Mouse (Mus musculus) adrenal gland, postnatal 25 days (tissue): ENCODE results near the gene Kcnab2. TPM values are rescaled to one million over a fixed set of nuclear protein-coding genes. Genes with fewer than 3 reads are reported as not detected.

Experiments
- DNase-seq: peaks from one replicate; pipeline ENCODE4 v3.0.0; 2021; ENCODE audit warnings: mixed read lengths
- total RNA-seq: library from RNA; stranded (reverse); gene quantifications from 2 replicates; pipeline ENCODE4 v1.2.3, GENCODE M21; 2021

Kcnab2 gene
- total RNA-seq, 1 experiment from 2014 or later, result 4.4 TPM

DNA sequence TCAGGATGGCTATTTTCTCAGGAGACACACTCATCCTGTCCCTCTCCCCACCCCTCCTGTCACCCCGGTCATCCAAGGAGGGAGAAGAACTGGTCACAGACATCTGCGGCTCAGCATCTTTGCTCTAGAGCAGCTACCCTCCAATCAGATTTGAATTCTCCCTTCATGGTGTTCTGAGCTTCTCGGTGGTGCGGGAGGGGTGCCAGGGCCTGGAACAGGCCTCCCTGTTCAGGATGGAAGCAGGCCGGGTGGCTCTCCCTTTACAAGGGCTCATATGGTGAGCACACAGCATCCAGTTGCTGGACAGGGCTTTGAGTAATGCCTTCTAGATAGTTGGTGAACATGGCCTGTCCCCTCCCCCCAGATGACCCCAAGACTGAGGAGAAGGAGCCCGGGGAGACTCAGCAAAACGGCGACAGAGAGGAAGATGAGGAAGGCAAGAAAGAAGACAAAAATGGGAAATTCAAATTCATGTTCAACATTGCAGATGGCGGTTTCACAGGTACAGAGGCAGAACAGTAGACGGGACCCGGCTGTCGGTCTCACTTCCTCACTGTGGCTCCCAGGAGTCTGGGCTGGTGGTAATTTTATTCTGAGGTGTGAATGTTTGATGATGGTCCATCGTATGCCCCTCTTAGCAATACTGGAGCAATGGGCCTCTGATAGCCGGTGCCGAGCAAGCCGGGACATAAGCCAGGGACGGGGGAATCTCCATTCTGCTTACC, 95.0 kb downstream of the Kcnab2 start:
- DNase-seq, result no peak

DNA sequence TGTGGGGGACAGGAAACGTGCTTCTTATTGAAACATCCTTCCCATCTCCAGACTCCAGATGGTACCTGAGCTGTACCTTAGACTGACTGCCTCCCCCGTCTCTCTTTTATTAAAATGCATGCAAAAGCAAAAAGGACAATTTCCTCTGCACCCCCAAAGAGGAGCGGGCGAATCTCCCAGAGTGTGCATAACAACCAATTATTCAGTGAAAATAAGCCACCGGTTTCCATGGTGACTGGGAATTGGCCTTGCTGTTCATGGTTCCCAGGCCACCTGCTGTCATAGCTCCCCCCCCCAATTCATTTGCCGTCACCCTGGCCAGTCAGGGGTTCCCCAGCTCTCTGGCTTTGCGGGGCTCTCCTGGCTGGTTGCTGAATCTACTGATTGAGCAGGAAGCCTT, 112.4 kb downstream of the Kcnab2 start:
- no peak for DNase-seq

DNA sequence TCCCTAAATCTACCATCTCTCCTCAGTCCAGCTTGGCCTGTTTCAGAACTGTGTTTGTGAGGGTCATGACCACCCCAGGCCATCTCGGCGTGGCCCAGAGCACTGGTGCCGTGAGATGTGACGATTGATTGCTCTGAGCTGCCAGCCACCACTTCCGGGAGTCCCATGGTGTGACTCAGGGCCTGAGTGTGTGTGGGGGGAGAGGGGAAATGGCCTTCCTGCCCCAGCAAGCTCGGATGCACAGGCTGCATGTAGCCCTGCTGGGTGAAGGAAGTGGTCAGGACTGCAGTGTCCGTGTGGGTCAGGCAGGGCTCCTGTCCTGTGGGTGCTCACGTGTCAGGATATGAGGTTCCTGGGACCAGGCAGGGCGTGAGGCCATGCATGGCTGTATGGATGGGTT, 115.5 kb downstream of the Kcnab2 start:
- DNase-seq, result no peak

DNA sequence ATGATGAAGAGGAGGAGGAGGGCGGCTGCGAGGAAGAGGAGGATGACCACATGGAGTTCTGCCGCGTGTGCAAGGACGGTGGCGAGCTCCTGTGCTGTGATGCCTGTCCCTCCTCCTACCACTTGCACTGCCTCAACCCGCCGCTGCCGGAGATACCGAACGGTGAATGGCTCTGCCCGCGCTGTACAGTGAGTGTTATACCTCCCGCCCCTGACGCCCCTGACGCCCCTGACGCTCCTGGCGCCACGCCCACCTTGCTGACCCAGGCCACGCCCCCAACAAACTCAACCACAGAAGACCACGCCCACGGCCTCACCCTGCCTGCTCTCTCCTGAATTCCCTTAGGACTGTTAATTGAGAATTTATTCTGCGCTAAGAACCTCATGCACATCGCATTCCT, 116.8 kb downstream of the Kcnab2 start:
- DNase-seq, result no peak

DNA sequence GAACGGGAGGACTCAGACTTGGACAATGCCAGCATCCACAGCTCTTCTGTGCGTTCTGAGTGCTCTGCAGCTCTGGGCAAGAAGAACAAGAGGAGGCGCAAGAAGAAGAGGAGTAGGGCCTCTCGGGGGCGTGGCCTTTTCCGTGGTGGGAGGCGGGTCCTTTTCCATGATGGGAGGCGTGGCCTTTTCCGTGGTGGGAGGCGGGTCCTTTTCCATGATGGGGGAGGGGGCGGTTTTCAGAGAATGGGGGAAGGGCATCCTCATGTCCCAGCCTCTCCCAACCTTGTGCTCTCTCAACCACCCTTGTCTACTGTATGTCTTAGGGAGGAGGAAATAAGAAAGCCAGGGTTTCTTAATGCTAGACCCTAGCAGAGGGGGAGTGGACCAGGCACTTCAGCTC, 118.0 kb downstream of the Kcnab2 start:
- DNase-seq, result no peak

DNA sequence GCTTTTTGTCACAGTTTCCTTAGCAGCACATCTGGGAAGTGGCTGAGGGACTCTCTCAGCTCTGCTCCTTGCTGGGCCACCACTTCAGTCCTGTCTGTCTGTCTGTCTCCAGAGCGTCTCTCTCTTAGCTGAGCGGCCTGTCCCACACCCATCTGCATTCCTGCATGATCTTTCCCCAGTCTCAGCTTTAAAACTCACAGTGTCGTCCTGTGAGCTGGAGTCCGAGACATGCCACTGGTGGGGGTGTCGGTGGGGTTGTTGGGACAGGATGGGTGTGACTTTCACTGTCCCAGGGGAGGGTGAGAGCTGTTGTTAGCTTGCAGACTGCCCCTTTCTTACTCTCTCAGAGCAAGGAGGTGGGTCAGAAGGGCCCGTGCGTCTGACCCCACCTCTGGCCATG, 122.0 kb downstream of the Kcnab2 start:
- DNase-seq, result no peak

DNA sequence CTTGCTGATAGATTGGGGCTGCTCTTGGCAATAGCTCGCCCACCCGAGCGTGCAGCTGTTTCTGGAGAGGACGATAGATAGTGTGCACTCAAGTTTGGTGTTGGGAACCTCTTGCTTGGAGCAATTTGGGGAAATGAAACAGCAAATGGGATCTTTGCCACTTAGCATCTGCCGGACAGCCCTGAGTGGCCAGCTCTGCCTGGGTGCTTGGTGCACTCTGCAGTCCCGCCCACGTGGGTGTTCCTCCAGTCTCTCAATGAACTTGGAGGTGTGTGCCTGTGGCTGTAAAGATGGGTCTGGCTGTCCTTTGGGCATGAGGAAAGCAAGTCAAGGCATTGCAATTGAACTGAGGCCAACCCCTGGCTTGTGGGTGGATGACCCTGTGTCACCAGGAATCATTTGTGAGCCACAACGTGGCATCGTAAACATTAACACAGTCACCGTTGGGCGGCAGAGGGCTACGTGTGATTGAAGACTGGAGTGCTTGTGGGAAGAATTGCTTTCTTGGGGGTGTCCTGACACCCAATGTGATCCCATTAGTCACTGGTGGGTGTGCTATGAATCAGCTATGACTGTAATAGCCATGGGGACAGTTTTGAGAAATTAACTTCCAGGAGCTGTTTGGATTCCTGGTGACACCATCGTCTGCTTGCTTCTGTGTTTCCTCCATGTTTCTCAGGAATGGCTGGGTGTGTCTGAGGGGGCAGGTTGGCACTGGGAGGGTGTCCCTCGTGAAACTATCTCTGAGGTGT, 123.6 kb downstream of the Kcnab2 start:
- DNase-seq, result no peak

DNA sequence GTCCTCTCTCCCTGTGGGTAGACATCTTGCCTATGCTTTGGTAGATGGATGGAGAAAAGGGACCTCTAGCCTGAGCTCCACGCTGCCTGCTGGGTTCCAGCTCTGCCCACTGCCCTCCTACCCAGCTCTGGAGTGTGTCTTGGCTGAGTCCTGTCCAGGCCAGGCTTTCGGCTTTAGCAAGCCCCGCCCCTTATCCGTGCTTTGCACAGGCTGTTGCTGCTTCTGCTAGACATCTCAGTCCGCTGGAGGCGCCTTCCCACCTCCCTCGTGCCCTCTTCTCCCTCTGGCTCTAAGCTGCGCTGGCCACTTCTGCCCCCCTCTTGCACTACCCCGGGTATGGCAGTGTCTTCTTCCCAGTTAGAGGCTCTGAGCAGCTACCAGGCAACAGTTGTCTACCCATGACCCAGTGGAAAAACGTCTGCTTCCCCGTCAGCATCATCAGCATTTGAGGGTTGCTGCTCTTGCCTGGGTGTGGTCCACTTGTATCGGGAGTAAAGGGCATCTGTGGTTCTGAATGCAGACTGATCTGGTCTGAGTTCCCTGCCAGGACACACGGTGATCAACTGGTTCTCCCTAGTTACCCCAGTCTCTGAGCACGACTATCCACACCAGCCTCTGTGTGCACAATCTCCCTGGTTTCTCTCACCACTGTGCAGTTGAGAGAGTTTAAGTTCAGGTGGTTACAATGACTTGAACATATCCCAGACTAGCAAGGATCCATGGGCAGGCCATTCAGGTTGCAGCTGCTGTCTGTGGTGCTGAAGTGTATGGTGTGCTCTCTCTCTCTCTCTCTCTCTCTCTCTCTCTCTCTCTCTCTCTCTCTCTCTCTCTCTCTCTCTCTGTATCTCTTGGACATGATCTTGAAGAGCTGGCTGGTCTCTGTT, 126.0 kb downstream of the Kcnab2 start:
- no peak for DNase-seq

DNA sequence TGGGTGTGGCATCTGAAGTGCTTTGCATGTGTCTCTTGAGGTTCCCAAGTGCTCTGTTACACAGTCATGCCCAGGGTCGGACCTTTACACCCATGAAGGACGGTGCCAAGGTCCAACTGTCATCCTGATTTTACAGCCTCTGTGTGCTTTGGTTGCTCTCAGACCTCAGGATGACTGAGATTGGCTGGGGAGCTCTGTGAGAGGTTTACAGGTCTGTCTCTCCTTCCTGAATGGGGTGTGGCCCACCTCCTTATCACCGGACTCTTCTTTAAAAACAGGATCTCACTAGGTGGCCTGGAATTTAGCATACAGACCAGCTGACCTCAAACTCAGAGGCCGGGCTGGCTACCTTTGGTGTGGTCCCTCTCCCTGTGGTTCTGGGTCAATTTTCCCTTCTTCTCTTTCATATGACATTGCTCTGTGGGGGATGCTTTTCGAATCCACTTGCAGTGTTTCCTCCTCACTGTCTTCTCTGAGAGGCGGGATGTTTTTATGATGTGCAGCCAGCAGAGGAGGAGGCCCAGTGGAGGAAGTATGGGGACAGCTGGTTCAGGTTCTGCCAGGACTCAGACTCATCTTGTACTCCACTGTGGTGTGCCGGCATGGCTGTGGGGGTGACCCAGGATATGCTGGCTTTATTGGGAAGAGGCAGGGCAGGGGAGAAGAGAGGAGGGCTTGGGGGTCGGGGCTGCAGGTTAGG, 126.8 kb downstream of the Kcnab2 start:
- DNase-seq, result no peak

DNA sequence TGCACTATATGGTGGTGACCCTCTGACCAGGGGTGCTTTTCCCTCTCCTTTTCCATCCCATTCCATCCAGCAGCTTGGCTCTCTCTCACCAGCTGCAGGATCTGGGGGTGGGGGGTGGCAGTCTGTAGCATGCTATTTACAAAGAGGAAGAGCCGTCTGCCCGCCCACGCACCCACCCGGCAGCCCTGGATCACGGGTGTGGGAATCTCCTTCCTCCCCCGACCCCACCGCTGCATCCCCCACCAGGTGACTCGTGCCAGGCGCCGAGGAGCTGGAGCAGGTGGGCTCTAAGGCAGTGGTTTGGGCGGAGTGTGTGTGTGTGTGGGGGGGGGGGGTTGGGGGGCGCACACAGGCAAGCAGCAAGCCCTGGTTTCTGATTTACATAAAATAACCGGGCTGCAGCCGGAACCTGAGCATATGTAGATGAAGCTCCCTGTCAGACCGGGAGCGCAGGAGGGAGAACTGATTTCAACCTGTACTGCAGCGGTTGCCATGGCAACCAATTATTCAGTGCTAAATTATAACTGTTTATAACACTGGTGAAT, 127.8 kb downstream of the Kcnab2 start:
- DNase-seq, result no peak

DNA sequence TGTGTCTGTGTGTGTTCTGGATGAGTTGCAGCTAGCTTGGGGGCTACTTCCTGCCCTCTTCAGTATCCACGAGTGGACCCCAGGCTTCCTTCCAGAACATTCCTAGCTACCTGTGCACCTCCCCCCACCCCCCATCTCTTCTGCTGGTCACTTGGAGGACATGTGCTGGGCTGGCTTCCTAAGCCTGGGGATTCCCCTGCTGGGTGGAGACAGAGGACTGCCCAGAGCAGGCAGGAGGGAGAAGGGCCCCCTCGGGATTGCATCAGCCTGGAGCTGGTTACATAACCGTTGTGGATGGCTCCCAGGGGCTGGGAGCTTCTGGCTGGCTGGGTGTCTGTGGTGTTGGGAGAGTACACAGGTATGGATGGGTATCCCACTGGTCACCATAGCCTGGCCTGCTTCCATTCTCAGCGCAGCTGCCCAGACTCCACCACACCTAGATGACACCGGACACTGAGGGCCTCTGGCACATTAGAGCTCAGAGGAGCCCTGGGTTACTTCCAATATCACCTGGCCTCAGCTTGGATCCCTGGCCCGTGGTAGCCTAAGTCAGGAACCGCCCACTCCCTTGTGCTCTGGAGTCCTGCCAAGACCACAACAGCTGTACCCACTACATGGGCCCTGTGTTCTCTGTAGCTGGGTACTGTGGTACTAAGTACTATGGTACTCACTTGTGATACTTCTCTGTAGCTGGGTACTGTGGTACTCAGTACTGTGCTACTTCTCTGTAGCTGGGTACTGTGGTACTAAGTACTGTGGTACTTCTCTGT, 132.4 kb downstream of the Kcnab2 start:
- peak; percentile 40 for DNase-seq

DNA sequence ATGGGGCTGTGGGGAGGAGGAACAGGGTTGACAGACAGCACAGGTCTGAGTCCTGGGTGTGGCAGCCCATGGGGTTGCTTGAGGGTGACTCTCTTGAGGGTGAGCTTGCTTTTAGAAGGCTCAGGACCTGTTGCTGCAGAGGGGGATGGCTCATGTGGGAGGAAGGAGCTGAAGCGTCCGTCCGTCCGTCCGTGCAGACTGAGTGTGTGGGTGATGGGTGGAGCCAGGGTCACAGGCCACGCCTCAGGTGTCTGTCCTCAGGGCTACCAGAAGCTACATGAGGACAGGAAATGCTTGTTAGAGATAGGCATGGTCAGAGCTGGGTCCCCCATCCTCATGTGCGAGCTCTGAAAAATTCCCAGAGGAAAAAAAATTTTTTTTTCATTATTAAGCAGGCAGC, 133.0 kb downstream of the Kcnab2 start:
- no peak for DNase-seq

DNA sequence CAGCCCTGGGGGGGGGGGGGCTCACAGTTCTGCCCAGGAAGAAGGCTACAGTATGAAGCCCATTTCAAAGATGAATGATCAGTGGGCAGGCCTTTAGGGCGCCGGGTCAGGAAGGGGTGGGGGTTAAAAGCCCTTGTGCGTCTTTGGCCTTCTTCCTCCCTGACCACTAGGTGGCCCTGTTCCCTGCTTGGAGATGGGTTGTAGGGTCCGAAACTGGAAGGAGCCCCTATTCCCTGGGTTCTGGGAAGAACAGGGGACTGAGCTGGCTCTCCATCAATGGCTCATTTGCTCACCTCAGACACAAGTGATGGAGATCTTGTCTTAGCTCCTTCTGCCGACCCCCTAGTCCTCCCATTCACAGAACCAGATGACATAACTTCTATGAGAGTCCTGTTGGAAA, 134.4 kb downstream of the Kcnab2 start:
- no peak for DNase-seq

Other genes with a start within 250 kb of the Kcnab2 start
- 3.1 and 3.6 TPM in 2 replicates for gene Gpr153, start 203.6 kb downstream of the Kcnab2 start, total RNA-seq
- gene Hes3, start 186.2 kb downstream of the Kcnab2 start, total RNA-seq, result not detected in 2 replicates
- 44.9 and 48.7 TPM in 2 replicates for gene Icmt, start 180.6 kb downstream of the Kcnab2 start, total RNA-seq
- gene Rnf207, start 158.9 kb downstream of the Kcnab2 start, total RNA-seq, result 1.1 TPM in 1 of 2 replicates, not detected in the other
- gene Rpl22, start 152.1 kb downstream of the Kcnab2 start, total RNA-seq, result 458 and 532 TPM in 2 replicates
- gene Chd5, start 139.2 kb downstream of the Kcnab2 start, total RNA-seq, result 4.2 and 9.5 TPM in 2 replicates
- 2.7 and 4.1 TPM in 2 replicates for gene Nphp4, start 1.2 kb downstream of the Kcnab2 start, total RNA-seq